Mouse (Mus musculus): ENCODE results near the gene P2ry10. TPM values are rescaled to one million over a fixed set of nuclear protein-coding genes. Genes with fewer than 3 reads are reported as not detected.

Gene P2ry10
- polyA plus RNA-seq, 1 experiment from 2014 or later = not detected

GRCm38 (mm10) chrX:107089930-107090329, 1.6 kb downstream of the P2ry10 start:
- no peak overlapping the region for H3K9ac ChIP-seq (ENCODE audit: low read depth, low read length)
- no peaks in the 10 kb centered on the region for H3K4me1 ChIP-seq (replicated peaks; ENCODE audit: control insufficient read depth, insufficient read depth, low read length)
- H3K4me2 ChIP-seq (replicated peaks; ENCODE audit: low read depth) = no peak overlapping the region
- 55% methylated on average over 1 of the region's 1 CpGs for WGBS
- no peak for ATAC-seq
- no peak overlapping the region for H3K4me3 ChIP-seq (ENCODE audit: low read depth, low read length)
- H3K27ac ChIP-seq (ENCODE audit: low read depth, low read length) = no peak overlapping the region
- no peaks in the 10 kb centered on the region for H3K27me3 ChIP-seq (replicated peaks; ENCODE audit: control insufficient read depth, insufficient read depth, low read length)
- H3K9me3 ChIP-seq (ENCODE audit: control insufficient read depth) = no peaks in the 10 kb centered on the region
- TF ChIP-seq CTCF (IDR thresholded peaks at IDR 0.05; ENCODE audit: low read depth) = no peak
- H3K36me3 ChIP-seq (ENCODE audit: control insufficient read depth, insufficient read depth) = no peaks in the 10 kb centered on the region

GRCm38 (mm10) chrX:107095633-107096032, 7.3 kb downstream of the P2ry10 start:
- no peak for ATAC-seq

GRCm38 (mm10) chrX:107116333-107116732, 28.0 kb downstream of the P2ry10 start:
- TF ChIP-seq CTCF (IDR thresholded peaks at IDR 0.05; ENCODE audit: low read depth) = no peak
- H3K36me3 ChIP-seq (ENCODE audit: control insufficient read depth, insufficient read depth) = no peaks in the 10 kb centered on the region

More at GRCm38 (mm10) chrX:107095633-107096032, 7.3 kb downstream of the P2ry10 start:
- no peaks in the 10 kb centered on the region for H3K36me3 ChIP-seq (ENCODE audit: control insufficient read depth, insufficient read depth)
- H3K9ac ChIP-seq (ENCODE audit: low read depth, low read length) = no peak overlapping the region
- H3K4me1 ChIP-seq (replicated peaks; ENCODE audit: control insufficient read depth, insufficient read depth, low read length) = no peaks in the 10 kb centered on the region
- H3K27me3 ChIP-seq (replicated peaks; ENCODE audit: control insufficient read depth, insufficient read depth, low read length) = no peaks in the 10 kb centered on the region
- TF ChIP-seq CTCF (IDR thresholded peaks at IDR 0.05; ENCODE audit: low read depth) = no peak
- WGBS = 68% methylated on average over 3 of the region's 3 CpGs
- H3K27ac ChIP-seq (ENCODE audit: low read depth, low read length) = no peak overlapping the region
- no peaks in the 10 kb centered on the region for H3K9me3 ChIP-seq (ENCODE audit: control insufficient read depth)
- no peak overlapping the region for H3K4me2 ChIP-seq (replicated peaks; ENCODE audit: low read depth)
- no peak overlapping the region for H3K4me3 ChIP-seq (ENCODE audit: low read depth, low read length)

GRCm38 (mm10) chrX:107116987-107117386, 28.7 kb downstream of the P2ry10 start:
- Histone ChIP-seq H3K9me3 (ENCODE audit: control insufficient read depth) (no peaks in the 10 kb centered on the region), H3K27ac (ENCODE audit: low read depth, low read length) (no peak overlapping the region), H3K27me3 (replicated peaks; ENCODE audit: control insufficient read depth, insufficient read depth, low read length) (no peaks in the 10 kb centered on the region), H3K4me3 (ENCODE audit: low read depth, low read length) (no peak overlapping the region), H3K4me1 (replicated peaks; ENCODE audit: control insufficient read depth, insufficient read depth, low read length) (no peaks in the 10 kb centered on the region), H3K4me2 (replicated peaks; ENCODE audit: low read depth) (no peak overlapping the region), H3K36me3 (ENCODE audit: control insufficient read depth, insufficient read depth) (no peaks in the 10 kb centered on the region), H3K9ac (ENCODE audit: low read depth, low read length) (no peak overlapping the region)
- 78% methylated on average over 1 of the region's 1 CpGs for WGBS
- no peak for ATAC-seq
- no peak for TF ChIP-seq CTCF (IDR thresholded peaks at IDR 0.05; ENCODE audit: low read depth)

More at GRCm38 (mm10) chrX:107116333-107116732, 28.0 kb downstream of the P2ry10 start:
- no peaks in the 10 kb centered on the region for H3K27me3 ChIP-seq (replicated peaks; ENCODE audit: control insufficient read depth, insufficient read depth, low read length)
- H3K4me1 ChIP-seq (replicated peaks; ENCODE audit: control insufficient read depth, insufficient read depth, low read length) = no peaks in the 10 kb centered on the region
- H3K9ac ChIP-seq (ENCODE audit: low read depth, low read length) = no peak overlapping the region
- H3K4me2 ChIP-seq (replicated peaks; ENCODE audit: low read depth) = no peak overlapping the region
- H3K27ac ChIP-seq (ENCODE audit: low read depth, low read length) = no peak overlapping the region
- no peaks in the 10 kb centered on the region for H3K9me3 ChIP-seq (ENCODE audit: control insufficient read depth)
- no peak overlapping the region for H3K4me3 ChIP-seq (ENCODE audit: low read depth, low read length)
- 80% methylated on average over 1 of the region's 1 CpGs for WGBS
- ATAC-seq = no peak

GRCm38 (mm10) chrX:107143184-107143583, 54.9 kb downstream of the P2ry10 start:
- Histone ChIP-seq H3K27ac (ENCODE audit: low read depth, low read length) (no peak overlapping the region), H3K4me3 (ENCODE audit: low read depth, low read length) (no peak overlapping the region), H3K36me3 (ENCODE audit: control insufficient read depth, insufficient read depth) (no peaks in the 10 kb centered on the region), H3K9ac (ENCODE audit: low read depth, low read length) (no peak overlapping the region), H3K9me3 (ENCODE audit: control insufficient read depth) (no peaks in the 10 kb centered on the region), H3K27me3 (replicated peaks; ENCODE audit: control insufficient read depth, insufficient read depth, low read length) (no peaks in the 10 kb centered on the region), H3K4me2 (replicated peaks; ENCODE audit: low read depth) (no peak overlapping the region), H3K4me1 (replicated peaks; ENCODE audit: control insufficient read depth, insufficient read depth, low read length) (no peaks in the 10 kb centered on the region)
- TF ChIP-seq CTCF (IDR thresholded peaks at IDR 0.05; ENCODE audit: low read depth) = no peak
- 69% methylated on average over 3 of the region's 3 CpGs for WGBS
- ATAC-seq = no peak

- Histone ChIP-seq H3K36me3 (ENCODE audit: control insufficient read depth, insufficient read depth) (no peaks in the 10 kb centered on the region), H3K27ac (ENCODE audit: low read depth, low read length) (no peak overlapping the region), H3K4me2 (replicated peaks; ENCODE audit: low read depth) (no peak overlapping the region), H3K4me3 (ENCODE audit: low read depth, low read length) (no peak overlapping the region), H3K9me3 (ENCODE audit: control insufficient read depth) (no peaks in the 10 kb centered on the region), H3K4me1 (replicated peaks; ENCODE audit: control insufficient read depth, insufficient read depth, low read length) (no peaks in the 10 kb centered on the region), H3K27me3 (replicated peaks; ENCODE audit: control insufficient read depth, insufficient read depth, low read length) (no peaks in the 10 kb centered on the region), H3K9ac (ENCODE audit: low read depth, low read length) (no peak overlapping the region)
- ATAC-seq = no peak
- WGBS = 51% methylated on average over 2 of the region's 2 CpGs
- TF ChIP-seq CTCF (IDR thresholded peaks at IDR 0.05; ENCODE audit: low read depth) = no peak
Observed at GRCm38 (mm10) chrX:107143930-107144329, 55.6 kb downstream of the P2ry10 start.

- H3K9me3 ChIP-seq (ENCODE audit: control insufficient read depth) = no peaks in the 10 kb centered on the region
- no peak within 1 kb of the TSS for H3K4me2 ChIP-seq (replicated peaks; ENCODE audit: low read depth)
- H3K36me3 ChIP-seq (ENCODE audit: control insufficient read depth, insufficient read depth) = no peaks in the 10 kb centered on the region
- no peak within 1 kb of the TSS for H3K9ac ChIP-seq (ENCODE audit: low read depth, low read length)
- no peaks in the 10 kb centered on the region for H3K27me3 ChIP-seq (replicated peaks; ENCODE audit: control insufficient read depth, insufficient read depth, low read length)
- H3K27ac ChIP-seq (ENCODE audit: low read depth, low read length) = no peak within 1 kb of the TSS
- no peak within 1 kb of the TSS for H3K4me3 ChIP-seq (ENCODE audit: low read depth, low read length)
- WGBS = 64% methylated on average over 3 of the region's 3 CpGs
- no peaks in the 10 kb centered on the region for H3K4me1 ChIP-seq (replicated peaks; ENCODE audit: control insufficient read depth, insufficient read depth, low read length)
- no peak for ATAC-seq
- TF ChIP-seq CTCF (IDR thresholded peaks at IDR 0.05; ENCODE audit: low read depth) = no peak
Observed at GRCm38 (mm10) chrX:107148681-107149080, 60.4 kb downstream of the P2ry10 start, which contains the start of gene P2ry10b. Gene P2ry10b, plus strand, starts transcription at chrX:107148927.
